Comparison of ENCODE assay signal across 19 mouse cellular contexts in genomic region chr2:166469046-166469593, GRCm38 (mm10).
DNase-seq lines count a peak whose midpoint lies in the region; ATAC-seq lines count a peak whose summit lies in the region.
"Had no signal": no experiment of that assay in that cellular context is flagged by ENCODE, and none has a peak within 500 bp of the region (broad histone marks: within the 10 kb centered on the region; RNA-seq: fewer than 3 reads in every experiment).

No protein-coding gene starts in this region.

- peaks cover 30% of the 10 kb centered on the region for H3K4me1 ChIP-seq in embryonic facial prominence, embryonic 13.5 days
- H3K4me1 ChIP-seq in limb, embryonic 10.5 days = peaks cover 24% of the 10 kb centered on the region
- H3K4me1 ChIP-seq in midbrain, embryonic 13.5 days (replicated peaks) = peaks cover 8% of the 10 kb centered on the region
- peaks cover 5% of the 10 kb centered on the region for H3K4me1 ChIP-seq in forebrain, embryonic 14.5 days (ENCODE audit: control insufficient read depth, insufficient read depth, low read length)

- WGBS in embryonic facial prominence, embryonic 13.5 days = 71% methylated on average over 9 of the region's 9 CpGs
- WGBS in limb, embryonic 10.5 days = 92% methylated on average over 9 of the region's 9 CpGs
- whole genome bisulfite sequencing in midbrain, embryonic 13.5 days = 89% methylated on average over 9 of the region's 9 CpGs
- 87% methylated on average over 9 of the region's 9 CpGs for WGBS in forebrain, embryonic 14.5 days

- H3K9me3 ChIP-seq in embryonic facial prominence, embryonic 13.5 days = no peaks in the 10 kb centered on the region
- no peaks in the 10 kb centered on the region for H3K9me3 ChIP-seq in limb, embryonic 10.5 days (replicated peaks)
- H3K9me3 ChIP-seq in midbrain, embryonic 13.5 days = no peaks in the 10 kb centered on the region
- H3K9me3 ChIP-seq in forebrain, embryonic 14.5 days (replicated peaks; ENCODE audit: control insufficient read depth, low read length) = no peaks in the 10 kb centered on the region
- H3K9me3 ChIP-seq: midbrain, embryonic 10.5 days; neural tube, embryonic 15.5 days had no signal

- DNase-seq in lung, postnatal 4 days = peak; percentile 17 to 51
- no peak for DNase-seq in lung, postnatal 14 days
- DNase-seq in limb, embryonic 10.5 days (ENCODE audit: low spot score) = no peak
- DNase-seq in forebrain, embryonic 14.5 days (ENCODE audit: low spot score) = no peak
- DNase-seq in right cerebral cortex, postnatal 36 days (ENCODE audit: low spot score in 2 of 2) = no peak
- DNase-seq: adrenal gland, adult 2 months; cerebellum, adult 9-10 months; forebrain, postnatal 0 days; gastrocnemius, adult 2 months; heart, adult 18-20 months; heart, postnatal 36 days had no signal

- no peak overlapping the region for H3K4me2 ChIP-seq in embryonic facial prominence, embryonic 13.5 days
- H3K4me2 ChIP-seq in midbrain, embryonic 13.5 days (replicated peaks) = no peak overlapping the region
- no peak overlapping the region for H3K4me2 ChIP-seq in forebrain, embryonic 14.5 days (ENCODE audit: low read length)
- H3K4me2 ChIP-seq: neural tube, embryonic 15.5 days had no signal

- H3K27me3 ChIP-seq in embryonic facial prominence, embryonic 13.5 days = no peaks in the 10 kb centered on the region
- no peaks in the 10 kb centered on the region for H3K27me3 ChIP-seq in limb, embryonic 10.5 days (ENCODE audit: low read depth, poor library complexity, severe bottlenecking)
- H3K27me3 ChIP-seq in midbrain, embryonic 13.5 days = peaks cover 7% of the 10 kb centered on the region; the same call in 1 of the 2 replicates
- no peaks in the 10 kb centered on the region for H3K27me3 ChIP-seq in forebrain, embryonic 14.5 days (replicated peaks; ENCODE audit: control insufficient read depth, insufficient read depth, low read length)
- H3K27me3 ChIP-seq: neural tube, embryonic 15.5 days had no signal

- H3K27ac ChIP-seq in embryonic facial prominence, embryonic 13.5 days = peak overlapping the region; percentile 24
- peak overlapping the region; percentile 3; the same call in 1 of the 2 replicates for H3K27ac ChIP-seq in limb, embryonic 10.5 days
- H3K27ac ChIP-seq in midbrain, embryonic 13.5 days = no peak overlapping the region
- H3K27ac ChIP-seq in forebrain, embryonic 14.5 days (ENCODE audit: low read depth, low read length) = no peak overlapping the region
- H3K27ac ChIP-seq: gastrocnemius, adult 2 months; macrophage; midbrain, embryonic 10.5 days; neural tube, embryonic 15.5 days had no signal

- no peaks in the 10 kb centered on the region for H3K36me3 ChIP-seq in embryonic facial prominence, embryonic 13.5 days
- no peaks in the 10 kb centered on the region for H3K36me3 ChIP-seq in limb, embryonic 10.5 days
- H3K36me3 ChIP-seq in midbrain, embryonic 13.5 days = no peaks in the 10 kb centered on the region
- no peaks in the 10 kb centered on the region for H3K36me3 ChIP-seq in forebrain, embryonic 14.5 days (ENCODE audit: control insufficient read depth, insufficient read depth, low read length)
- H3K36me3 ChIP-seq: G1E; midbrain, embryonic 10.5 days; neural tube, embryonic 15.5 days had no signal

- H3K4me3 ChIP-seq in embryonic facial prominence, embryonic 13.5 days = no peak overlapping the region
- no peak overlapping the region for H3K4me3 ChIP-seq in limb, embryonic 10.5 days
- no peak overlapping the region for H3K4me3 ChIP-seq in midbrain, embryonic 13.5 days (replicated peaks)
- H3K4me3 ChIP-seq in forebrain, embryonic 14.5 days (ENCODE audit: low read depth, low read length) = no peak overlapping the region
- H3K4me3 ChIP-seq: gastrocnemius, adult 2 months; midbrain, embryonic 10.5 days; neural tube, embryonic 15.5 days had no signal

- no peak overlapping the region for H3K9ac ChIP-seq in embryonic facial prominence, embryonic 13.5 days
- H3K9ac ChIP-seq in midbrain, embryonic 13.5 days (replicated peaks) = no peak overlapping the region
- H3K9ac ChIP-seq in forebrain, embryonic 14.5 days (ENCODE audit: low read length) = no peak overlapping the region
- H3K9ac ChIP-seq: forebrain, postnatal 0 days; neural tube, embryonic 15.5 days had no signal

- ATAC-seq in embryonic facial prominence, embryonic 13.5 days (ENCODE audit: insufficient number of reproducible peaks, insufficient read depth, low FRiP score, low TSS enrichment, low read depth) = no peak
- no peak for ATAC-seq in midbrain, embryonic 13.5 days
- no peak for ATAC-seq in forebrain, embryonic 14.5 days
- ATAC-seq: forebrain, postnatal 0 days; hindbrain, embryonic 16.5 days; intestine, postnatal 0 days had no signal

Comparison
In these comparisons a context has a peak if more than half of its experiments do, and no peak if none do; other contexts are left out.
1. DNase-seq: peak in lung, postnatal 4 days (2 of 2); none in lung, postnatal 14 days (single experiment), limb, embryonic 10.5 days (single experiment), forebrain, embryonic 14.5 days (single experiment) and right cerebral cortex, postnatal 36 days (0 of 2).
2. H3K27ac ChIP-seq: peak in embryonic facial prominence, embryonic 13.5 days (single experiment) and limb, embryonic 10.5 days (single experiment); none in midbrain, embryonic 13.5 days (single experiment) and forebrain, embryonic 14.5 days (single experiment).